Mouse (Mus musculus) gastrocnemius, postnatal 10 days (tissue): ENCODE data around the gene Srsf5. TPM values are rescaled to one million over a fixed set of nuclear protein-coding genes. Genes with fewer than 3 reads are reported as not detected.
A peak's percentile ranks its signal among the peaks of the same experiment; 100 is the strongest.

Experiments used
- DNase-seq: peaks from one replicate; pipeline ENCODE4 v3.0.0; 2021; ENCODE audit warnings: mixed read lengths
- total RNA-seq, 2 experiments: library from RNA; stranded (reverse); gene quantifications; 2 replicates each; pipeline ENCODE4 v1.2.3; 2021

Gene Srsf5
- total RNA-seq, 2 experiments from 2014 or later = 157 to 190 TPM

DNA sequence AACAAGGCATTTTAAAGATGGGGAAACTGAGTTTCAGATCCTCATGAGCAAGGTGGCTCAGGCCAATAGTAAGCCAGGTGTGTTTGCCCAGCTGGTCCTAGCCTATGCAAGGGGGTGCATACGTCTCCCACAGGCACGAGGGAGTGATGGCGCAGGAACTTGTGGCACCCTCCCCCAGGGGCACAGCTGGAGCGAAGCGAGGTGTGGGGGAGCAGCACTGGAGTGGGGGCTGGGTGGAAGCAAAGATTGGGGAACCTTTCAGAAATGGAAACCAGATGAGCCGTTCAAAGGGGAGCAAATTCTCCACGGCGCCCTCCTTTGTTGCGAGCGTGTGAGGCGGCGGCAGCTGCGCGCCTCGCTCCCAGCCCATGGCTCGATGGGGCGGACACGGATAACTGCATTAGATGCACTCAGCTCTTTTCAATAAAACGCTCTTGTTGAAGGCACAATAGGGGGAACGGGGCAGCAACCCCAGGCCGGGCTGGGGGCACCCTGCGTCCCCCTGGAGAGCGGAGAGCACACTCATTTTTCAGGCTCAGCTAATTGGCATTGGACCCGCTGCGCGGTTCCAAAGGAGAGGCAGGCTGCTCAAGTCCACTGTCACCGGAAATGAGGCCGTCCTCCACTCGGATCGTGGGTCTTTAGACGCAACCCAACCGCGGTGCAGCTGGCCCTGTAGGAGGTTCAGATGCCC, 53.4 kb downstream of the Srsf5 start:
- peak; percentile 4 for DNase-seq

Other genes with a start within 250 kb of the Srsf5 start
- gene Ccdc177, start 184.8 kb upstream of the Srsf5 start, total RNA-seq = under 1 TPM; 0.07 to 0.09 TPM
- gene Susd6, start 155.0 kb upstream of the Srsf5 start, total RNA-seq = 10 to 100 TPM; 28.6 to 29.2 TPM
- under 1 TPM in 1 of 2 experiments, not detected in 1; 0.41 TPM for gene Slc10a1, start 23.2 kb downstream of the Srsf5 start, total RNA-seq
- 1 to 10 TPM; 2.5 to 3.3 TPM for gene Smoc1, start 81.3 kb downstream of the Srsf5 start, total RNA-seq